Mouse (Mus musculus) left cerebral cortex, postnatal 4 days (tissue): ENCODE data around the gene Rab5a. TPM values are rescaled to one million over a fixed set of nuclear protein-coding genes. Genes with fewer than 3 reads are reported as not detected.

ENCODE experiments used
- DNase-seq: peaks from one replicate; pipeline ENCODE4 v3.0.0-alpha.2; 2022
- intact Hi-C: fragments of 180-260 bp; cut with DNase I; formaldehyde crosslinking; loops from one replicate; pipeline ENCODE4 v1.15.1; 2025
- total RNA-seq, 2 experiments: library from RNA; stranded (reverse); gene quantifications; 2 replicates each; pipeline ENCODE4 v1.2.3; 2021

The Rab5a gene
- total RNA-seq, 2 experiments from 2014 or later: 108 TPM

DNA sequence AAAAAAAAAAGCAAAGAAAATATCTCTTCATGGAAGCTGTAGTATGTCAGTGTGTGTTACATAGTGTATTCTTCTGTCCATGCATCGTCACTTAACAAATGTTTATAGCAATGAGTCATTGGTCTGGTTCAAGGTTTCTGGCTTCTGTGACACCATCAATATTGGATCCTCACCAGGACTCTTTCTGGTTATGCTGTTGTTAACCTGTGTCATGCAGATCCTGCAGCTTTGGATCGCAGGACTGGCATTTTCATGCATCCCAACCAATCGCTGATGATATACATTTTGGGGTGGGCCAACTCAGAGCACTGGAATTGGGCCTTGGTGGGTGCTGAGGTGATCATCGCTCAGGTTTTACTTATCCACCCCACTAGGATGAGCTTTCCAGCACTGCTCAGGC is 63.5 kb downstream of the Rab5a start:
- no peak for DNase-seq
- intact Hi-C loops: no loop called here

DNA sequence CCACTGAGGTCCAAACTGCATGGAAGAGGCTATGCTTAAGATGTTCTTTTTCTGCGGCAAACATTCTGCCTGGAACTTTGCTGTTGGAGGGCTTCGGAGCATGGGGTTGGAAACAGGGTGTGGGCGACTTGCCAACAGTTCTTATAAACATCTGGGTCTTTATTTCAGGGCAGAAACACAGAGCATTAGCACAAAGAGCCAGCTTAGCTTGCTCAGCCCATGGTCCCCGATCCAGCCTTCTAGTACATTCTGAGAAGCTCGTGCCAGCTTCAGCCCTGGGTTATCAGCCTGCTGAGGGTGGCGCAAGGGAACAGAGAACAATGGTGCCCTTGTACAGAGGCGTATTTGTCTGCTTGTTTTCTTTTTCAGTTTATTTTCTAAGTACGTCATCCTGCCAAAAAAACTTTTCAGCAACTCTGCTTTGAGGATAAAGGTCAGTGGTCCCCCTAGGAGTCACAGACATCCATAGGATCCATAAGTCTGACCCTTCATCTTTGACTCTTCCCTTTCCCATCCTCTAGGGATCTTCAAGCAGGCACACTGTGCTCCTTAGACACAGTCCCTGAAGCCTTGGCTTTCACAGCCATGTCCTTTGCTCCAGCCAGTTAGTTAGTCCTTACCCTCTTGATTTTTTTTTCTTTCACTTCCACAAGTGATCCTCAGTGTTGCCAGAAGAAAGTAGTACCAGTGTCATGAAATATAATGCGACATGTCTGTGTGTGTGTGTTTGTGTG is 64.7 kb downstream of the Rab5a start:
- intact Hi-C loops: no loop called here
- DNase-seq: peak; percentile 22

DNA sequence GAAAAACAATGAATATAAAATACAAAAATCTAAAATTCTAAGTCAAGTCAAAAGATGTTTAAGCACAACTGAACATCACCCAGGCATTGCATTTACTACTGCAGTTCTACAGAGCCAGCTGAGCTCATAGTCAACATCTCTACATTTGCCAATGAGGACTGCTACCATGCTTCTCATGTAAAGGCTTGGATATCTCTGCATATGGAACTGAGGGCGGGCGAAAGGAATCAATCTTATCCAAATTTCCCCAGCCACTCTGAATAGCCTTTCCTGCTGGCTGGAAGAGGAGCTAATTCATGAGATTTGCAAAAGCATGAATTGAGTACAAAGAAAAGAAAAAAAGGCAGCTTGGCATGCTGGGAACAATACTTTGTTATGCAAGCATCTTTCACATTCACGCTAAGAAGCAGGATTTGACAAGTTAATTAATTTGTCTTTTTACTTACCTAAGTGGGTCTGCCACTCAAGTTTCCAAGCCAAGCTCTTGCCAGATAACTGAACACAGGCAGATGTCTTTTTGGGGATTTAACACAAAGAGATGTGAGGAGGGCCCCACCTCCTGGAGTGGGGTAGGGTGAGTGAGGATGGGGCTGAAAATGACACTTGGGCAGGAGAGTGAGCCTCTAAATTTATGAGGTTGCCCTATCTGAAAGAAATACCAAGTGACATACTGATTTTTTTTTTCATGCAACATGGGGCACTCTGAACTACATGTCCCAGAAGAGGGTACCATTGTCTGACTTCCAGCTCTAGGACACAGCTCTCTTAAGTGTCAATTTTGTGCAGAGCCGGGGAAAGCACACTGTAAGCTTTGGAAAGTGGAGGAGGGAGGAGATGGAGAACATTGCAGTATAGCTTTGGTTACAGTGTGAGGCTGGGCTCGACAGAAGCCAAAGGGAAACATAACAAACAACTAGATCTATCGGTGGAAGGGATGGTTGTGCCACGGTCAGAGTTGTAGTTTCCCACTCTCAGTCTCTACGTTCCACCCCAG is 72.6 kb downstream of the Rab5a start:
- DNase-seq: no peak
- intact Hi-C loops: no loop called here

DNA sequence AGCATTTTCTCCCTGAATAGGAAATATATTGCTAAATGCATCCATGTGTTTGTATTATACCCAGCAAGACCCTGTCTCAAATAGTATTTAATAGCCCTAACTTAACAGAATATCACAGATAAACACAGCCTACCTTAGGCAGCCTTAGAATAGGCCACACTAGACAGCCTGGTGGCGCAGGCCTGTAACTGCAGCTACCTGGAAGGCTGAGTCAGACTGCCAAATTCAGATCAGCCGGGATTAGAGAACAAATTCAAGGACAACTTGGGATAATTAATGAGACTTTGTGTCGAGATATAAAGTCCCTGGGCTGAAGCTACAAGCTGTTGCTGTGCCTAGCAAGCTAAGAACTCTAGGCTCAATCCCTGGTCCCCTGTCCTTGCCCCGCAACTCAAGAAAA is 75.1 kb downstream of the Rab5a start:
- intact Hi-C loops: no loop called here
- DNase-seq: no peak

DNA sequence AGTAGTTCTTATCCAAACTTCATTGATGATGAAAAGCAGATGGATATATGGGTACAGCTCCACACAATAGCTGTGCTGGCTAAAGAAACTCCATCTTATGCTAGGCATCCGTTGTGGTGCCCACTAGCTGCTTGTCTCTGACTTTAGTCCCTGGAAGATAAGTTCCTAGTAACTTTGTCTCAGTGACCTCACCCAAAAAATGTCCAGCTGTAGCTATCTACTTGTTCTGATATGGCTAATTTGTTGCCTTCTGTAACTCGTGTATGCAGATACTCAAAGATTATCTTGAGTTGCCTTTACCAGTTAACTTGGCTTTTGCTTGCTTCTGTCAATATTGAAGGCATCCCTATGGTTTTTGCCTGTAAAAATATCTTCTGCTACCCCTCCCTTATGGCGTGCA is 75.8 kb downstream of the Rab5a start:
- intact Hi-C loops: loop anchor here (5.0 kb wide), 1 partner anchor 242 kb away; no protein-coding TSS in a partner anchor
- DNase-seq: no peak

Other genes with a start within 250 kb of the Rab5a start
- under 1 TPM; 0.80 to 0.93 TPM for gene Efhb, start 15.9 kb upstream of the Rab5a start, total RNA-seq
- not detected for gene Pp2d1, start 60.2 kb downstream of the Rab5a start, total RNA-seq
- gene Kat2b, start 87.6 kb downstream of the Rab5a start, total RNA-seq: 10 to 100 TPM; 14.2 to 14.4 TPM
- 1 to 10 TPM; 1.9 to 2.2 TPM for gene Sgo1, start 210.1 kb downstream of the Rab5a start, total RNA-seq